Mouse (Mus musculus) liver, embryonic 14.5 days (tissue): ENCODE results near the gene Capn10. TPM values are rescaled to one million over a fixed set of nuclear protein-coding genes. Genes with fewer than 3 reads are reported as not detected.

Experiments used
- ATAC-seq: fragments of 200-750 bp; cut with Nextera tagmentation; 2 replicates; pipeline ENCODE4 v1.8.0; 2017; ENCODE audit warnings: moderate number of reproducible peaks, mild to moderate bottlenecking, moderate library complexity; ENCODE audit not compliant: insufficient read depth
- DNase-seq, 3 experiments: peaks; one replicate each; pipeline ENCODE4 v3.0.0-alpha.2; 2012 to 2013; ENCODE audit warnings: low read depth in 3 of 3, low spot score in 3 of 3
- H3K27ac ChIP-seq: fragments of 300-500 bp; sonication (generic); 2 replicates; pipeline ENCODE4 v1.5.1; 2014; ENCODE audit warnings: moderate library complexity, mild to moderate bottlenecking, control low read depth, inconsistent platforms
- H3K27me3 ChIP-seq: fragments of 300-500 bp; sonication (generic); 2 replicates; pipeline ENCODE4 v1.6.1; 2014; ENCODE audit warnings: mild to moderate bottlenecking, low read length, moderate library complexity; ENCODE audit not compliant: control insufficient read depth, insufficient read depth
- H3K36me3 ChIP-seq: fragments of 300-500 bp; sonication (generic); replicated peaks from 2 replicates; pipeline ENCODE4 v1.6.1; 2014; ENCODE audit warnings: low read depth; ENCODE audit not compliant: control insufficient read depth, insufficient read depth
- H3K4me1 ChIP-seq, 2 experiments: fragments of 200-500 bp in 1 of 2; fragments of 300-500 bp in 1 of 2; sonication (generic) in 1 of 2; replicated peaks; 2 replicates each; pipeline ENCODE4 v1.6.1; 2012 to 2014; ENCODE audit warnings: antibody characterized with exemption in 1 of 2, inconsistent platforms in 1 of 2, low read length in 1 of 2; ENCODE audit not compliant: control insufficient read depth in 2 of 2, insufficient read depth in 2 of 2
- H3K4me2 ChIP-seq: fragments of 300-500 bp; sonication (generic); 2 replicates; pipeline ENCODE4 v1.6.1; 2014; ENCODE audit warnings: low read depth, mild to moderate bottlenecking, control low read depth, moderate library complexity
- H3K4me3 ChIP-seq, 2 experiments: fragments of 200-500 bp in 1 of 2; fragments of 300-500 bp in 1 of 2; sonication (generic) in 1 of 2; 2 replicates each; pipeline ENCODE4 v1.5.1; 2012 to 2014; ENCODE audit warnings: low read depth in 2 of 2, low read length in 2 of 2, mild to moderate bottlenecking in 2 of 2, control low read depth in 1 of 2, inconsistent platforms in 1 of 2, moderate library complexity in 1 of 2; ENCODE audit not compliant: insufficient read depth in 1 of 2
- H3K9ac ChIP-seq: fragments of 300-500 bp; sonication (generic); replicated peaks from 2 replicates; pipeline ENCODE4 v1.6.1; 2014; ENCODE audit warnings: mild to moderate bottlenecking, control low read depth, moderate library complexity
- H3K9me3 ChIP-seq: fragments of 300-500 bp; sonication (generic); 2 replicates; pipeline ENCODE4 v1.6.1; 2016; ENCODE audit warnings: low read length, mixed read lengths; ENCODE audit not compliant: control insufficient read depth
- CTCF ChIP-seq: IDR thresholded peaks from 2 replicates; pipeline ENCODE4 v1.5.1; 2016; ENCODE audit warnings: antibody characterized with exemption, low read depth, control low read depth
- EP300 ChIP-seq: IDR thresholded peaks from 2 replicates; pipeline ENCODE4 v1.6.1; 2016; ENCODE audit warnings: antibody characterized with exemption, low read depth
- WGBS: fragments of 180-500 bp; shearing (Covaris S2); extraction: QIAGEN DNeasy Blood & Tissue Kit; methylation state at CpG from one replicate; pipeline ENCODE4 v1.1.7; 2014; ENCODE audit not compliant: insufficient replicate concordance; 5-methylcytosine and 5-hydroxymethylcytosine counted together
- polyA plus RNA-seq, 2 experiments: library from polyadenylated mRNA; depleted of rRNA in 1 of 2; stranded (reverse) in 1 of 2; unstranded in 1 of 2; fragments of >200 nt; fragmentation: Nextera tagmentation in 1 of 2; extraction: Ambion mirVana in 1 of 2; gene quantifications; 2 replicates each; pipeline versions ENCODE4 v1.2.1 to v1.2.3; 2012 to 2014

The Capn10 gene
- polyA plus RNA-seq, 2 experiments: 7.4 to 9.1 TPM

DNA sequence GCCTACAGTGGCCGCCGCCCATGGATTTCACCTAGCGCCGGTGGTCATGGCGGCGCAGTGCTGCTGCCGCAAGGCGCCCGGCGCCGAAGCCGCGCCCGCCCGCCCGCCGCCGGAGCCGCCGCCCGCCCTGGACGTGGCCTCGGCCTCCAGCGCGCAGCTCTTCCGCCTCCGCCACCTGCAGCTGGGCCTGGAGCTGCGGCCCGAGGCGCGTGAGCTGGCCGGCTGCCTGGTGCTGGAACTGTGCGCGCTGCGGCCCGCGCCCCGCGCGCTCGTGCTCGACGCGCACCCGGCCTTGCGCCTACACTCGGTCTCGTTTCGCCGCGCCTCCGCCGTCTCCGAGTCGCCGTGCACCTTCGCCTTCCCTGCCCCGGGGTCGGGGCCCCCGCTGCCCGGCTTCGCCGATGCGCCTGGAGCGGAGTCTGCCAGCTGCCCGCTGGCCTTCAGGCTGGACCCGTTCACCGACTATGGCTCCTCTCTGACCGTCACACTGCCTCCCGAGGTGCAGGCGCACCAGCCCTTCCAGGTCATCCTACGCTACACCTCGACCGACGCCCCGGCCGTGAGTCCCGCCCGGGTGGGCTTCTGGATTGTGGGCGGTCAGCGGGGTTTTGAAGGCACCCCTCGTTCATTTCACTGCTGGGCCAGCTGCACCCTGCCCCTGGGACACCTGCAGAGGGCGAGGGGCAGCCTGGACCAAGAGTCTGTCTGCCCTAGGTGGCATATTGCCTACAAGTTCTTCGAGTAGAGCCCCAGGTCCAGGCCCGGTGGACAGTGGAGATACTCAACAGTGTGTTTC, 23.1 kb upstream of the Capn10 start:
- WGBS: under 1% methylated on average over 66 of the region's 85 CpGs
- Histone ChIP-seq H3K36me3 (peaks cover 6% of the 10 kb centered on the region; the same call in 1 of the 2 replicates), H3K9ac (peak overlapping the region; percentile 65), H3K4me2 (peak overlapping the region; percentile 62), H3K4me3 (peak overlapping the region; percentile 60 to 68), H3K27ac (peak overlapping the region; percentile 18; the same call in 1 of the 2 replicates), H3K27me3 (no peaks in the 10 kb centered on the region), H3K9me3 (no peaks in the 10 kb centered on the region), H3K4me1 (peaks cover 14 to 26% of the 10 kb centered on the region in 2 experiments)
- no peak for TF ChIP-seq CTCF
- no peak for TF ChIP-seq EP300
- no peak for DNase-seq
- ATAC-seq: peak; percentile 14

DNA sequence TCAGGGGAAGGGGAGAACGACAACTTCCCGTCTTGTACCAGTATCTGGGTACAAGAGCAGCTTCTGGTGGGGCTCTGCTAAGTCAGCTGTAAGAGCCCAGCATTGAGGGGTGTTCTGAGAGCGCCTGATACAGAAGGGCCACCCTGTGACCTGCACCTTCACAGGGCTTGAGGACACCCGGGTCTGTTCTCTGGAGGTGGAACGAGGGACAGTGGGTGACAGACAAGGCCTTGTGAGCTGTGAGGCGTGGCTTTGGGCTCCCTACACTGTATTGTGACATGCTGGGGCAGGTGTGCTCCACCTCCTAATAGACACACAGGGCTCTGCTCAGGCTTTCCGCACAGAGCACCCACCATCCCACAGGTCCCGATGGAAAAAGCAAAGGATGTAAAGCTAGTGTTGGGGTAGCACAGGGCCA, 22.4 kb upstream of the Capn10 start:
- Histone ChIP-seq H3K9me3 (no peaks in the 10 kb centered on the region), H3K4me1 (peaks cover 12 to 22% of the 10 kb centered on the region in 2 experiments), H3K36me3 (peaks cover 11% of the 10 kb centered on the region; the same call in 1 of the 2 replicates), H3K4me2 (peak overlapping the region; percentile 62), H3K27me3 (no peaks in the 10 kb centered on the region), H3K9ac (peak overlapping the region; percentile 65), H3K27ac (no peak overlapping the region), H3K4me3 (peak overlapping the region; percentile 60 to 68)
- 35% methylated on average over 8 of the region's 8 CpGs for WGBS
- no peak for DNase-seq
- TF ChIP-seq EP300 (no peak), CTCF (no peak)
- no peak for ATAC-seq

DNA sequence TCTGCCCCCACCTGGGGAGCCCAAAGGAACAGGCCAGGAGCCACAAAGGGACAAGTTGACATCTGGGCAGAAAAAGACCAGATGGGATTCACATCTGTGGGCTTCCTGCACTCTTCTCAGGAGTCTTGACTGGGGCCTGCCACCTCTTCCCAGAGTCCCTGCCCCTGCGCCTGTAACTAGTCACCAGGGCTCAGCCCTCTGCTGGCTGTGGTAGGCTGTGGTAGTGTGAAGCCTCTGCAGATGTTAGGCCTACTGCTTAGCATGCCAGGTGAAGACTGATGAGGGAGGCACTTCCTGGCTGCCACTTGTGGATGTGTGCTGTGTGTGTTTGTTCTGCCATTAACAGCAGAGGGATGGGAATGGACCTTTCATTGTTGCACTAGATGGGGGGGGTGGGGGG, 21.9 kb upstream of the Capn10 start:
- DNase-seq (no peak), ATAC-seq (no peak)
- Histone ChIP-seq H3K9ac (no peak overlapping the region), H3K4me2 (peak overlapping the region; percentile 62), H3K27me3 (no peaks in the 10 kb centered on the region), H3K9me3 (no peaks in the 10 kb centered on the region), H3K4me1 (peaks cover 12 to 22% of the 10 kb centered on the region in 2 experiments), H3K4me3 (peak overlapping the region; percentile 60 to 68; a peak in 3 of 4 replicates), H3K27ac (no peak overlapping the region), H3K36me3 (peaks cover 11% of the 10 kb centered on the region; the same call in 1 of the 2 replicates)
- 59% methylated on average over 1 of the region's 1 CpGs for whole genome bisulfite sequencing
- peak; percentile 25; the same call in 1 of the 2 replicates for TF ChIP-seq CTCF
- TF ChIP-seq EP300: no peak

DNA sequence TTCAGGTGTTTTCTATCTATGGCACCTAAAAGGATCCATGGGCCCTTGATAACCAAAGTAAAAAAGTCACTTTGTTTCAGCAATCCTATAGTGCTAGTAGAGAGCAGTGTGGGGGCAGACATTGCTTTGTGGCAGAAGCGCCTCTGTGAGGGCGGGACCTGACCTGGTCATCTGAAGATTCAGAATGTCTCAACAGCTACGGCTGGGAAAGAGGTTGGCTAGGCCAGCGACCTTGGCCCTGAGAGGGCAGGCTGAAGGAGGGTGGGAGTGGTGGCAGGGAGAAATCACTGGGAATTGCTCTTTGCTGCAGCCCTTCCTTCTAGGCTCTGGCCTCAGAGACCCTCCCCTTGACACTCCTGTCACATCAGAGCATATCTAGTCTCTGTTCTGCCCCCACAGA, 19.9 kb upstream of the Capn10 start:
- DNase-seq (no peak), ATAC-seq (no peak)
- Histone ChIP-seq H3K4me3 (no peak overlapping the region), H3K36me3 (peaks cover 13% of the 10 kb centered on the region), H3K27ac (no peak overlapping the region), H3K9me3 (no peaks in the 10 kb centered on the region), H3K4me2 (no peak overlapping the region), H3K27me3 (no peaks in the 10 kb centered on the region), H3K4me1 (peaks cover 3 to 11% of the 10 kb centered on the region in 2 experiments), H3K9ac (no peak overlapping the region)
- WGBS: 80% methylated on average over 4 of the region's 4 CpGs
- TF ChIP-seq EP300 (no peak), CTCF (no peak)

DNA sequence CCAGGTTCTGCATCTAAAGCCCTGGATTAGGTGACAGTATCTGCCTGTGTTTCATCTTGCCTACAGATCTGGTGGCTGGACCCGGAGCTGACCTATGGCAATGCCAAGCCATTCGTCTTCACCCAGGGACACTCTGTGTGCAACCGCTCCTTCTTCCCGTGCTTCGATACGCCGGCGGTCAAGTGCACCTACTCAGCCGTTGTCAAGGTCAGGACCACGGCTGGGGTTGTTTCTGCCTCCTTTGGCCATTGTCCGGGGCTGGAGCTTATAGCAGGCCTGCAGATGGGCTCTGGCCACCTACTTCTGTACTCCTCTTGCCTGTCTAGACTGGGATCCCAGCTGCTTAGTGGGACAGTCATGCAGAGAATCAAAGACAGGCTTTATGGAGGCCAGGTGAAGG, 19.2 kb upstream of the Capn10 start:
- WGBS: 88% methylated on average over 11 of the region's 11 CpGs
- H3K27me3 ChIP-seq: no peaks in the 10 kb centered on the region
- TF ChIP-seq EP300 (no peak), CTCF (no peak)
- H3K4me2 ChIP-seq: no peak overlapping the region
- no peak overlapping the region for H3K4me3 ChIP-seq
- no peak for ATAC-seq
- peaks cover 3 to 6% of the 10 kb centered on the region in 2 experiments; a peak in 3 of 4 replicates for H3K4me1 ChIP-seq
- H3K36me3 ChIP-seq: peaks cover 13% of the 10 kb centered on the region
- DNase-seq: no peak
- H3K9me3 ChIP-seq: no peaks in the 10 kb centered on the region
- no peak overlapping the region for H3K9ac ChIP-seq
- H3K27ac ChIP-seq: no peak overlapping the region
